Mouse (Mus musculus): ENCODE measurements around the gene Ddb2. TPM values are rescaled to one million over a fixed set of nuclear protein-coding genes. Genes with fewer than 3 reads are reported as not detected.

Gene Ddb2
- polyA plus RNA-seq, 1 experiment from 2014 or later = 13.5 TPM

DNA sequence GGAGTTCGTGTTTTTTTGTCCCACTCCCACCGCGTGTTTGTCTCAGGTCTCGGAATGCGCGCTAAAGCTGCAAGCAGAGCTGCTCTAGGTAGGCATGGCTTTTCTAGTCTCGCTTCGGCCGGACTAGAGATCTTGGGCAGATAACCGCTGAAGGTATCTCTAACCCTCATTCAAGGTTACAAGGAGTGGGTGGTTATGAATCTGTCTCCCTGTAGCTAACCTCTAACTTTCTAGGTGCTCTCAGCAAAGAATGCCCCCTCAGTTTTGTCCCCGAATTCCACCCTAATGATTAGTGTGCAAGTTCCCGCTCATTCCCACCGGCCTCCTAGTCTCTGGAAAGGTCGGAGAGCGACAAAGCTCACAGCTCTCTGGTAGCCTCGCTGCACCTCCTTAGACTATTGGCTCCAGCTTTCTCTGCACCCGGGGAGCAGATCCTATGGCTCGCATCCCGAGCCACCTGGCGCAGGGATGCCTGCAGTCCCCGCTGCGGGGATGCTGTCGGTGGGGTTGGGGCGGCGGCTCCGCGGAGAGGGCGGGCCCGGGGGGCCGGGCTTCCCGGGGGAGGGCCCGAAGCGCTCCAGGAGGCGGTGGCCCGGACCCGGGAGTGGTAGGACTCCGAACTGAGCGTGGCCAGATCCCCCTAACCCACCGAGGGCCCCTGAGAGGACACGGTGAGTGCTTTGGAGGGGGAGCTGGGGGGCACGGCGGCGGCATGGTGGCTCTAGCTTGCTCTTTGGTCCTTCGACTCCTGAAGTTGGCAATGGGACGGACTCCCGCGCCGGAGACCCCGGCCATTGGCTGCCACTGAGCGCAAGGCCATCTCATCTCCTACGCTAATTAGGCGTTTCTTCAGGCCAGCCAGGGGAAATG is 19.7 kb upstream of the Ddb2 start:
- H3K27me3 ChIP-seq (ENCODE audit: control insufficient read depth, insufficient read depth, low read length) = peaks cover 12% of the 10 kb centered on the region
- peak; percentile 28 for ATAC-seq (ENCODE audit: low read depth)
- H3K4me3 ChIP-seq (ENCODE audit: low read depth, low read length) = peak overlapping the region; percentile 47
- no peaks in the 10 kb centered on the region for H3K36me3 ChIP-seq (ENCODE audit: control insufficient read depth, insufficient read depth, low read length)
- peaks cover 19% of the 10 kb centered on the region for H3K4me1 ChIP-seq (ENCODE audit: control insufficient read depth, insufficient read depth, low read length)
- under 1% methylated on average over 50 of the region's 52 CpGs for WGBS
- H3K27ac ChIP-seq (ENCODE audit: low read depth, low read length) = peak overlapping the region; percentile 22; the same call in 1 of the 2 replicates
- no peaks in the 10 kb centered on the region for H3K9me3 ChIP-seq (ENCODE audit: control insufficient read depth, low read length)
- peak overlapping the region; percentile 51 for H3K9ac ChIP-seq (replicated peaks; ENCODE audit: low read depth, low read length)
- peak overlapping the region; percentile 95 for H3K4me2 ChIP-seq (ENCODE audit: low read depth, low read length)

DNA sequence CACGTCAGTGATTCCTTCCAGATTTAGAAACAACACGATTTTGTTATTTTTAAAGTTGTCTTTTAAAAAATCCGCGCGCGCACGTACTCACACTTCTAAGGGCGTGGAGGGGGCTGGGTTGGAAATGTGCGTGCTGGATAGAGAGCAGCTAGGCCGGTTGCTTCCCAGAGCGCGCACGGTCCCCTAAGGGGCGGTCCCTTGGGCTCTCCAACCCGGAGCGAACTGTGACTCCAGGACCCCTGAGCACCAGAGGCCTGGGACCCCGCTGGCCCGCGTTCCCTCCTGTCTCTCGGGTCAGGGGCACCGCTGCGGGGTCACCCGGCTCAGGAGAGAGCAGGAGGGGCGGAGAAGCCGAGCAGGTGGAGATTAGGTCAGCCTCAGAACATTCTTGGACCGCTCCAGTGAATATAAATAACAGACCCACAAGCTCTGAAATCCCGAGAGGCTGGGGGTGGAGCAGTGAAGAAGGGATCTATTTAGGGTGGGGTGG is 18.9 kb upstream of the Ddb2 start, which contains the start of gene Pacsin3:
Gene Pacsin3, plus strand, starts transcription at position 294 of the 490 bp plus-strand sequence.
- no peaks in the 10 kb centered on the region for H3K36me3 ChIP-seq (ENCODE audit: control insufficient read depth, insufficient read depth, low read length)
- peaks cover 12% of the 10 kb centered on the region for H3K27me3 ChIP-seq (ENCODE audit: control insufficient read depth, insufficient read depth, low read length)
- H3K27ac ChIP-seq (ENCODE audit: low read depth, low read length) = peak within 1 kb of the TSS; percentile 22; the same call in 1 of the 2 replicates
- peak within 1 kb of the TSS; percentile 47 for H3K4me3 ChIP-seq (ENCODE audit: low read depth, low read length)
- peak within 1 kb of the TSS; percentile 51 for H3K9ac ChIP-seq (replicated peaks; ENCODE audit: low read depth, low read length)
- peaks cover 19% of the 10 kb centered on the region for H3K4me1 ChIP-seq (ENCODE audit: control insufficient read depth, insufficient read depth, low read length)
- WGBS = under 1% methylated on average over 27 of the region's 27 CpGs
- H3K9me3 ChIP-seq (ENCODE audit: control insufficient read depth, low read length) = no peaks in the 10 kb centered on the region
- ATAC-seq (ENCODE audit: low read depth) = peak; percentile 45; the same call in 1 of the 2 replicates
- peak within 1 kb of the TSS; percentile 95 for H3K4me2 ChIP-seq (ENCODE audit: low read depth, low read length)

DNA sequence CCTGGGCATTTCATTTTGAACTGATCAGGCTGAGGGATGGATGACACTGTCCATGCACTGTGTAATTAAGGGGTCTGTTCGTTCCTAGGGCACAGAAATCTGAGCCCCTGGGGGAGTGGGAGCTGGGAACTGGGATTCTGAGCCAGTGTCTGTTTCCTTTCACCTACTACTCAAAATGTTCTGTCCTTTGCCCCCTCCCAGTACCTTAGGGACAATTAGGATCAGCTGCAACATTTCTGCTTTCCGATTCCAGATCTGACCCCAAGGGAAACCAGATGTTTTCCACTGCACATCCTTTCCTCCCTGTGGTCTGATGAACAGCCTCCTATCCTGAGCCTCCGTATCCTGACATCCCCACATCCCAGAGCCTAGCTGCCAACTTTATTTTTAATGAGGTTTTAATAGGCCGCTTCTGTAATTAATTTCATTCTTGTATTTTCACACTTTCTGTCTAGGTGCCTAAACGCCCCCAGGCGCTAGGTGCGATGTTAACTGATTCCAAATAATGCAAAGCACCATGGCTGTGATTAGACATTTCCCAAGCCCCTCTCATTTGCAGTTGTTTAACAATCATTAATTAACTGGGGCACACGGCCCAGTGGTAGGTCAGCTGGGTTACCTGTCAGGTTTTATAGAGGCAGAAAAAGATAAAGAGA is 18.1 kb upstream of the Ddb2 start:
- peaks cover 12% of the 10 kb centered on the region for H3K27me3 ChIP-seq (ENCODE audit: control insufficient read depth, insufficient read depth, low read length)
- H3K9ac ChIP-seq (replicated peaks; ENCODE audit: low read depth, low read length) = no peak overlapping the region
- no peaks in the 10 kb centered on the region for H3K36me3 ChIP-seq (ENCODE audit: control insufficient read depth, insufficient read depth, low read length)
- no peak overlapping the region for H3K4me2 ChIP-seq (ENCODE audit: low read depth, low read length)
- ATAC-seq (ENCODE audit: low read depth) = no peak
- H3K27ac ChIP-seq (ENCODE audit: low read depth, low read length) = no peak overlapping the region
- WGBS = 20% methylated on average over 8 of the region's 8 CpGs
- H3K9me3 ChIP-seq (ENCODE audit: control insufficient read depth, low read length) = no peaks in the 10 kb centered on the region
- H3K4me3 ChIP-seq (ENCODE audit: low read depth, low read length) = no peak overlapping the region
- H3K4me1 ChIP-seq (ENCODE audit: control insufficient read depth, insufficient read depth, low read length) = peaks cover 19% of the 10 kb centered on the region

DNA sequence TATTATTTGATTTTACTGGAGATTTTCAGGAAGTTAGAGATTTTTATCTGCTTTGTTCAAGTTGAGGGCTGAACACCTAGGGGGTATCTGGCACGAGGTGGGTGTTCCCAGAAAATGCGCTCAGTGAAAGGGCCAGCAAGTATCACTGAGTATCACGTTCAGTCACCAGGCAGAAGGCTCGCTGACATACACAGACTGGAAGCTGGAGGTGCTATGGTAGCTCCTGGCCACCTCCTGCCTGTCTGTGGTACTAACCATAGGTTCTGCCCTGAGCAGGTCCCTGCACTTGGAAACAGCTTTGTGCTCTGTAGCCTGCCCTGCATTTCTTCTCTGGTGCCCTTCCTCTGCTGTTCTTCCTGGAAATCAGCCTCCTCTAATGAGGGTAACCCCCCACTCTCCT is 15.7 kb upstream of the Ddb2 start:
- 54% methylated on average over 4 of the region's 4 CpGs for WGBS
- Histone ChIP-seq H3K9me3 (ENCODE audit: control insufficient read depth, low read length) (no peaks in the 10 kb centered on the region), H3K27ac (ENCODE audit: low read depth, low read length) (no peak overlapping the region), H3K9ac (replicated peaks; ENCODE audit: low read depth, low read length) (no peak overlapping the region), H3K4me1 (ENCODE audit: control insufficient read depth, insufficient read depth, low read length) (peaks cover 19% of the 10 kb centered on the region), H3K4me3 (ENCODE audit: low read depth, low read length) (no peak overlapping the region), H3K27me3 (ENCODE audit: control insufficient read depth, insufficient read depth, low read length) (peaks cover 12% of the 10 kb centered on the region), H3K4me2 (ENCODE audit: low read depth, low read length) (no peak overlapping the region), H3K36me3 (ENCODE audit: control insufficient read depth, insufficient read depth, low read length) (no peaks in the 10 kb centered on the region)
- no peak for ATAC-seq (ENCODE audit: low read depth)

DNA sequence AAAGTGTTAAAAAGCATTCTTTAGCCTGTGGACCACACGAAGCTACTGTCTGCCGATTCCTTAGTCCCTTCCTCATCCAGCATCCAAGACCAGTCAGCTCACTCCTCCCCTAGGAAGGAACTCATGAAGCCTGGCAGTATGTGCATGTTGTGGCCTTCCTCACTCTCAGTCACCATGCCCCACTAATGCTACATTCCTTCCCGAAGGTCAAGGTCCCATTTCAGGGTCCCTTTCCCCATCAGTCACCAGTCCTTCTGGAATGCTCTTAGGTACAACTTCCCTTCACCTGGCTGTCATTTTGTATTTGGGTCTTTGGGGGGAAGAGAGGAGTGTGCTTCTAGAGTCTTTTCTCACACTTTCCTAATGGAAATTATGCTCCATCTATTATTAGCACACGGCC is 15.2 kb upstream of the Ddb2 start:
- Histone ChIP-seq H3K9me3 (ENCODE audit: control insufficient read depth, low read length) (no peaks in the 10 kb centered on the region), H3K36me3 (ENCODE audit: control insufficient read depth, insufficient read depth, low read length) (no peaks in the 10 kb centered on the region), H3K4me2 (ENCODE audit: low read depth, low read length) (no peak overlapping the region), H3K4me3 (ENCODE audit: low read depth, low read length) (no peak overlapping the region), H3K27ac (ENCODE audit: low read depth, low read length) (no peak overlapping the region), H3K27me3 (ENCODE audit: control insufficient read depth, insufficient read depth, low read length) (peaks cover 10% of the 10 kb centered on the region), H3K9ac (replicated peaks; ENCODE audit: low read depth, low read length) (no peak overlapping the region), H3K4me1 (ENCODE audit: control insufficient read depth, insufficient read depth, low read length) (peaks cover 16% of the 10 kb centered on the region)
- ATAC-seq (ENCODE audit: low read depth) = no peak
- 80% methylated on average over 4 of the region's 4 CpGs for WGBS

DNA sequence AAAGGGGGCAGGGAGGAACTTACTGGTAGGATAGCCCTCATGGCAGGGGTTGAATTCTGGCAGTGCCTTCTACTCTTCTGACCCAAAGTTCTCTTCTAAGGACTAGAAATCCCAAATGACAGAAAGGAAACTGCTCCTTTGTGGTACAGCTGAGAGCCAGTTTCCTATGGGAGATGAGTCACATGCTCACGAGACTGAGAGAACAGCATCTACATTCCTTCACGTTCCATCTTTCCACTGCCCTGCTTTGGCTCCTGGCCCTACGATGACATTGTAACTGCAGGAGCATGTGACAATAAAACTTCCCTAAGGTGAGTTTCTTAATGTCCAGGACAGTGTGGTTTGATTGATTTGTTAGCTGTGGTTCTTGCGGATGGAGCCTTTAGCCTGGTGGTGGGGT is 11.6 kb upstream of the Ddb2 start:
- Histone ChIP-seq H3K9ac (replicated peaks; ENCODE audit: low read depth, low read length) (no peak overlapping the region), H3K27me3 (ENCODE audit: control insufficient read depth, insufficient read depth, low read length) (no peaks in the 10 kb centered on the region), H3K4me1 (ENCODE audit: control insufficient read depth, insufficient read depth, low read length) (no peaks in the 10 kb centered on the region), H3K36me3 (ENCODE audit: control insufficient read depth, insufficient read depth, low read length) (no peaks in the 10 kb centered on the region), H3K9me3 (ENCODE audit: control insufficient read depth, low read length) (no peaks in the 10 kb centered on the region), H3K4me3 (ENCODE audit: low read depth, low read length) (no peak overlapping the region), H3K4me2 (ENCODE audit: low read depth, low read length) (no peak overlapping the region), H3K27ac (ENCODE audit: low read depth, low read length) (no peak overlapping the region)
- WGBS = 91% methylated on average over 4 of the region's 4 CpGs
- no peak for ATAC-seq (ENCODE audit: low read depth)

DNA sequence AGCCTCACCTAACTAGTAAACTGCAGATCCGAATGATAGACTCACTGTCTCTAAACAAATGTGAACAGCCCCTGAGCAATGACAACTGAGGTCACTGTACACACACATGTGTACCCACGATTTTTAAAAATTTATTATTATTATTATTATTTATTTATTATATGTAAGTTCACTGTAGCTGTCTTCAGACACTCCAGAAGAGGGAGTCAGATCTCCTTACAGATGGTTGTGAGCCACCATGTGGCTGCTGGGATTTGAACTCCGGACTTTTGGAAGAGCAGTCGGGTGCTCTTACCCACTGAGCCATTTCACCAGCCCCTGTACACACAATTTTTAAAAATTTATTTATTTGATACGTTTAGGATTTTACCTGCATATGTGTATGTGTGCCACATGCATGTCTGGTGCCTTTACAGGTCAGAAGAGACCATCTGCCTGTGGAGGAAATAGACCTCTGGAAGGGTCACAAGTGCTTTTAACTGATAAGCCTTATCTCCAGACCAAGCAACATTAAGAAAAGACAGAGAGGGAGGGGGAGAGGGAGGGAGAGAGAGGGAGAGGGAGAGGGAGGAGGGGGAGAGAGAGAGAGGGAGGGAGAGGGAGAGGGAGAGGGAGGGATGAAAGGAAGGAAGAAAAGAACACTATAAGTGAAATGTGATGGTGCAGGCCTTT is 7.9 kb upstream of the Ddb2 start:
- H3K4me2 ChIP-seq (ENCODE audit: low read depth, low read length) = no peak overlapping the region
- H3K9ac ChIP-seq (replicated peaks; ENCODE audit: low read depth, low read length) = no peak overlapping the region
- no peak overlapping the region for H3K4me3 ChIP-seq (ENCODE audit: low read depth, low read length)
- no peak overlapping the region for H3K27ac ChIP-seq (ENCODE audit: low read depth, low read length)
- no peaks in the 10 kb centered on the region for H3K9me3 ChIP-seq (ENCODE audit: control insufficient read depth, low read length)
- no peak for ATAC-seq (ENCODE audit: low read depth)
- 86% methylated on average over 5 of the region's 5 CpGs for WGBS
- no peaks in the 10 kb centered on the region for H3K36me3 ChIP-seq (ENCODE audit: control insufficient read depth, insufficient read depth, low read length)
- H3K4me1 ChIP-seq (ENCODE audit: control insufficient read depth, insufficient read depth, low read length) = no peaks in the 10 kb centered on the region
- H3K27me3 ChIP-seq (ENCODE audit: control insufficient read depth, insufficient read depth, low read length) = no peaks in the 10 kb centered on the region

DNA sequence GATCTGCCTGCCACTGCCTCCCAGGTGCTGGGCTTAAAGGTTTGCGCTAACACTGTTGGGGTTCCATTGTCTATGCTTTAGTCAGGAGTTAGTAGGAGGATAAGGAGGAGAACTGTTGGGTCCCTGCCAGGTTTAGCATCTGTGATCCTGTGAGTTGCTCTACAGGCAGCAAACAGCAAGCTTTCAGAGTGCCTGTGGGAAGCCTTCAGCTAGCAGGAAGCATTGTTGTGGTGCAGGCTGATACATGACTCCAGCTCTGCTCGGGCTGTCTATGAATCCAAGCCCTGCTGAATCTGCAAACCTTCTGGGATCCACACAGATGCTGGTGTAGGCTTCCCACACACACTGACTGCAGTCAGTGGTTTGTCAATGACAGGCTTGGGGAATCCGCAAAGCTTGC is 6.6 kb upstream of the Ddb2 start:
- Histone ChIP-seq H3K9me3 (ENCODE audit: control insufficient read depth, low read length) (no peaks in the 10 kb centered on the region), H3K4me1 (ENCODE audit: control insufficient read depth, insufficient read depth, low read length) (no peaks in the 10 kb centered on the region), H3K9ac (replicated peaks; ENCODE audit: low read depth, low read length) (no peak overlapping the region), H3K27me3 (ENCODE audit: control insufficient read depth, insufficient read depth, low read length) (no peaks in the 10 kb centered on the region), H3K4me3 (ENCODE audit: low read depth, low read length) (no peak overlapping the region), H3K36me3 (ENCODE audit: control insufficient read depth, insufficient read depth, low read length) (no peaks in the 10 kb centered on the region), H3K27ac (ENCODE audit: low read depth, low read length) (no peak overlapping the region), H3K4me2 (ENCODE audit: low read depth, low read length) (no peak overlapping the region)
- WGBS = 49% methylated on average over 3 of the region's 3 CpGs
- ATAC-seq (ENCODE audit: low read depth) = no peak
